ENCODE assay signal across 9 mouse cellular contexts in genomic region chr10:96822344-96823335, GRCm38 (mm10).
A peak's percentile ranks its signal among the peaks of the same experiment; 100 is the strongest.
DNase-seq lines count a peak whose midpoint lies in the region; ATAC-seq lines count a peak whose summit lies in the region.
"Had no signal": no experiment of that assay in that cellular context is flagged by ENCODE, and none has a peak within 500 bp of the region (broad histone marks: within the 10 kb centered on the region; RNA-seq: fewer than 3 reads in every experiment).

No protein-coding gene starts in this region.

- no peaks in the 10 kb centered on the region for H3K27me3 ChIP-seq in limb, embryonic 10.5 days (ENCODE audit: low read depth, poor library complexity, severe bottlenecking)
- H3K27me3 ChIP-seq: heart, embryonic 15.5 days had no signal

- H3K27ac ChIP-seq in limb, embryonic 10.5 days = peak overlapping the region; percentile 62; the same call in 1 of the 2 replicates
- H3K27ac ChIP-seq: heart, embryonic 15.5 days had no signal

- no peak overlapping the region for H3K4me3 ChIP-seq in limb, embryonic 10.5 days
- H3K4me3 ChIP-seq: heart, embryonic 15.5 days had no signal

- DNase-seq in adrenal gland, adult 2 months = peak; percentile 26
- no peak for DNase-seq in adrenal gland, adult 8-10 months
- peak; percentile 19 for DNase-seq in urinary bladder, postnatal 14 days (ENCODE audit: low spot score)
- no peak for DNase-seq in urinary bladder, postnatal 4 days (ENCODE audit: low spot score in 2 of 2)
- DNase-seq in limb, embryonic 10.5 days (ENCODE audit: low spot score) = peak; percentile 38
- peak; percentile 27 for DNase-seq in thymus, postnatal 4 days

- no peak for ATAC-seq in granulocyte monocyte progenitor cell, adult 5-6 weeks (replicated peaks; ENCODE audit: poor library complexity, severe bottlenecking)
- ATAC-seq in megakaryocyte, adult 5-6 weeks (ENCODE audit: poor library complexity, severe bottlenecking) = no peak

- no peaks in the 10 kb centered on the region for H3K36me3 ChIP-seq in limb, embryonic 10.5 days
- H3K36me3 ChIP-seq: heart, embryonic 15.5 days had no signal

- peaks cover 31% of the 10 kb centered on the region for H3K4me1 ChIP-seq in limb, embryonic 10.5 days
- H3K4me1 ChIP-seq: heart, embryonic 15.5 days had no signal

- 56% methylated on average over 7 of the region's 7 CpGs for WGBS in limb, embryonic 10.5 days

- H3K9me3 ChIP-seq in limb, embryonic 10.5 days (replicated peaks) = no peaks in the 10 kb centered on the region
- H3K9me3 ChIP-seq: heart, embryonic 15.5 days had no signal

Comparison
In these comparisons a context has a peak if more than half of its experiments do, and no peak if none do; other contexts are left out.
1. DNase-seq: peak in adrenal gland, adult 2 months (single experiment), urinary bladder, postnatal 14 days (single experiment), limb, embryonic 10.5 days (single experiment) and thymus, postnatal 4 days (single experiment); none in adrenal gland, adult 8-10 months (single experiment) and urinary bladder, postnatal 4 days (0 of 2).